Mouse (Mus musculus) embryonic facial prominence, embryonic 14.5 days (tissue): Measurements from ENCODE around the gene Cd300lg. TPM values are rescaled to one million over a fixed set of nuclear protein-coding genes. Genes with fewer than 3 reads are reported as not detected.

Experiments used
- ATAC-seq: fragments of 200-750 bp; cut with Nextera tagmentation; 2 replicates; pipeline ENCODE4 v1.8.0; 2017; ENCODE audit warnings: low read depth, moderate number of reproducible peaks, moderate TSS enrichment
- DNase-seq: peaks from one replicate; pipeline ENCODE4 v3.0.0-alpha.2; 2015; ENCODE audit warnings: low spot score
- H3K27ac ChIP-seq: fragments of 300-500 bp; sonication (generic); replicated peaks from 2 replicates; pipeline ENCODE4 v1.5.1; 2014; ENCODE audit warnings: low read depth, mild to moderate bottlenecking, low read length, moderate library complexity
- H3K27me3 ChIP-seq: fragments of 300-500 bp; sonication (generic); replicated peaks from 2 replicates; pipeline ENCODE4 v1.6.1; 2014; ENCODE audit warnings: low read length; ENCODE audit not compliant: control insufficient read depth, insufficient read depth
- H3K36me3 ChIP-seq: fragments of 300-500 bp; sonication (generic); 2 replicates; pipeline ENCODE4 v1.6.1; 2014; ENCODE audit warnings: low read length, mixed read lengths; ENCODE audit not compliant: control insufficient read depth, insufficient read depth
- H3K4me1 ChIP-seq: fragments of 300-500 bp; sonication (generic); 2 replicates; pipeline ENCODE4 v1.6.1; 2014; ENCODE audit warnings: antibody characterized with exemption, low read length; ENCODE audit not compliant: control insufficient read depth, insufficient read depth
- H3K4me2 ChIP-seq: fragments of 300-500 bp; sonication (generic); 2 replicates; pipeline ENCODE4 v1.6.1; 2014; ENCODE audit warnings: low read depth, mild to moderate bottlenecking, low read length, moderate library complexity, mixed read lengths
- H3K4me3 ChIP-seq: fragments of 300-500 bp; sonication (generic); 2 replicates; pipeline ENCODE4 v1.5.1; 2014; ENCODE audit warnings: low read depth, mild to moderate bottlenecking, low read length
- H3K9ac ChIP-seq: fragments of 300-500 bp; sonication (generic); 2 replicates; pipeline ENCODE4 v1.6.1; 2014; ENCODE audit warnings: low read depth, mild to moderate bottlenecking, low read length, moderate library complexity, mixed read lengths
- H3K9me3 ChIP-seq: fragments of 300-500 bp; sonication (generic); 2 replicates; pipeline ENCODE4 v1.6.1; 2016; ENCODE audit warnings: low read length; ENCODE audit not compliant: control insufficient read depth
- WGBS: fragments of 180-500 bp; shearing (Covaris S2); extraction: QIAGEN DNeasy Blood & Tissue Kit; methylation state at CpG from one replicate; pipeline ENCODE4 v1.1.7; 2014; 5-methylcytosine and 5-hydroxymethylcytosine counted together
- polyA plus RNA-seq: library from polyadenylated mRNA; unstranded; fragments of >200 nt; fragmentation: Nextera tagmentation; extraction: Ambion mirVana; gene quantifications from 2 replicates; pipeline ENCODE4 v1.2.1, GENCODE M21; 2014

Cd300lg gene
- polyA plus RNA-seq, 1 experiment from 2014 or later, result 0.70 TPM

- no peaks in the 10 kb centered on the region for H3K9me3 ChIP-seq
- 0 out of 2 replicates have a peak, but pooled peaks cover 4% of the 10 kb centered on the region for H3K4me1 ChIP-seq
- peak within 1 kb of the TSS; percentile 93 for H3K4me2 ChIP-seq
- ATAC-seq (no peak), DNase-seq (no peak)
- peak within 1 kb of the TSS; percentile 68 for H3K4me3 ChIP-seq
- H3K36me3 ChIP-seq, result no peaks in the 10 kb centered on the region
- H3K27me3 ChIP-seq, result no peaks in the 10 kb centered on the region
- no peak within 1 kb of the TSS for H3K27ac ChIP-seq
- 65% methylated on average over 6 of the region's 6 CpGs for WGBS
- H3K9ac ChIP-seq, result no peak within 1 kb of the TSS; the same call in 1 of the 2 replicates
These were observed 13.1 kb upstream of the Cd300lg start, which contains the start of gene Mpp3 for GRCm38 (mm10) chr11:102028087-102028816. Mpp3 (minus strand) TSS chr11:102028461.

GRCm38 (mm10) chr11:102029304-102029703 is 12.0 kb upstream of the Cd300lg start:
- ATAC-seq (no peak), DNase-seq (no peak)
- Histone ChIP-seq H3K36me3 (no peaks in the 10 kb centered on the region), H3K27ac (no peak overlapping the region), H3K4me2 (no peak overlapping the region), H3K27me3 (no peaks in the 10 kb centered on the region), H3K4me1 (0 out of 2 replicates have a peak, but pooled peaks cover 4% of the 10 kb centered on the region), H3K9me3 (no peaks in the 10 kb centered on the region), H3K4me3 (no peak overlapping the region), H3K9ac (no peak overlapping the region)
- 81% methylated on average over 4 of the region's 4 CpGs for WGBS

- no peaks in the 10 kb centered on the region for H3K36me3 ChIP-seq
- 0 out of 2 replicates have a peak, but pooled peaks cover 4% of the 10 kb centered on the region for H3K4me1 ChIP-seq
- H3K27ac ChIP-seq, result no peak overlapping the region
- no peaks in the 10 kb centered on the region for H3K9me3 ChIP-seq
- DNase-seq (no peak), ATAC-seq (no peak)
- 30% methylated on average over 7 of the region's 7 CpGs for WGBS
- H3K4me2 ChIP-seq, result no peak overlapping the region
- no peaks in the 10 kb centered on the region for H3K27me3 ChIP-seq
- no peak overlapping the region for H3K9ac ChIP-seq
- no peak overlapping the region for H3K4me3 ChIP-seq
These were observed 11.3 kb upstream of the Cd300lg start for GRCm38 (mm10) chr11:102029966-102030365.

- 80% methylated on average over 7 of the region's 7 CpGs for WGBS
- Histone ChIP-seq H3K4me1 (0 out of 2 replicates have a peak, but pooled peaks cover 4% of the 10 kb centered on the region), H3K9me3 (no peaks in the 10 kb centered on the region), H3K4me3 (no peak overlapping the region), H3K9ac (no peak overlapping the region), H3K36me3 (no peaks in the 10 kb centered on the region), H3K4me2 (no peak overlapping the region), H3K27me3 (no peaks in the 10 kb centered on the region), H3K27ac (no peak overlapping the region)
- ATAC-seq, result no peak
- DNase-seq, result no peak
These were observed 10.2 kb upstream of the Cd300lg start for GRCm38 (mm10) chr11:102031149-102031548.

GRCm38 (mm10) chr11:102033055-102033591 is 8.2 kb upstream of the Cd300lg start:
- no peak for ATAC-seq
- no peak overlapping the region for H3K4me3 ChIP-seq

GRCm38 (mm10) chr11:102034887-102035286 is 6.4 kb upstream of the Cd300lg start:
- ATAC-seq, result no peak
- 39% methylated on average over 8 of the region's 8 CpGs for WGBS

More at GRCm38 (mm10) chr11:102033055-102033591, 8.2 kb upstream of the Cd300lg start:
- Histone ChIP-seq H3K36me3 (no peaks in the 10 kb centered on the region), H3K4me1 (no peaks in the 10 kb centered on the region), H3K27me3 (no peaks in the 10 kb centered on the region), H3K4me2 (no peak overlapping the region), H3K27ac (no peak overlapping the region), H3K9me3 (no peaks in the 10 kb centered on the region), H3K9ac (no peak overlapping the region)
- DNase-seq, result no peak
- WGBS, result 76% methylated on average over 12 of the region's 12 CpGs

GRCm38 (mm10) chr11:102035456-102035960 is 5.8 kb upstream of the Cd300lg start:
- ATAC-seq, result no peak
- H3K27ac ChIP-seq, result no peak overlapping the region

More at GRCm38 (mm10) chr11:102034887-102035286, 6.4 kb upstream of the Cd300lg start:
- no peaks in the 10 kb centered on the region for H3K4me1 ChIP-seq
- H3K27me3 ChIP-seq, result no peaks in the 10 kb centered on the region
- H3K9me3 ChIP-seq, result no peaks in the 10 kb centered on the region
- H3K27ac ChIP-seq, result no peak overlapping the region
- no peak overlapping the region for H3K9ac ChIP-seq
- peak; percentile 23 for DNase-seq
- H3K4me3 ChIP-seq, result no peak overlapping the region
- no peak overlapping the region for H3K4me2 ChIP-seq
- H3K36me3 ChIP-seq, result no peaks in the 10 kb centered on the region

GRCm38 (mm10) chr11:102036336-102036735 is 5.0 kb upstream of the Cd300lg start:
- WGBS, result 83% methylated on average over 7 of the region's 7 CpGs
- no peak overlapping the region for H3K4me2 ChIP-seq
- ATAC-seq, result no peak
- H3K4me3 ChIP-seq, result no peak overlapping the region
- DNase-seq, result no peak
- H3K9ac ChIP-seq, result no peak overlapping the region
- no peaks in the 10 kb centered on the region for H3K27me3 ChIP-seq
- no peak overlapping the region for H3K27ac ChIP-seq
- no peaks in the 10 kb centered on the region for H3K36me3 ChIP-seq
- no peaks in the 10 kb centered on the region for H3K9me3 ChIP-seq
- no peaks in the 10 kb centered on the region for H3K4me1 ChIP-seq

More at GRCm38 (mm10) chr11:102035456-102035960, 5.8 kb upstream of the Cd300lg start:
- no peak overlapping the region for H3K4me3 ChIP-seq
- no peak overlapping the region for H3K4me2 ChIP-seq
- DNase-seq, result no peak
- no peaks in the 10 kb centered on the region for H3K27me3 ChIP-seq
- H3K36me3 ChIP-seq, result no peaks in the 10 kb centered on the region
- no peak overlapping the region for H3K9ac ChIP-seq
- no peaks in the 10 kb centered on the region for H3K4me1 ChIP-seq
- H3K9me3 ChIP-seq, result no peaks in the 10 kb centered on the region
- 71% methylated on average over 5 of the region's 5 CpGs for WGBS
